In genomic region chr7:107638026-107638425, GRCm38 (mm10) we compare ENCODE assay signal across 20 mouse cellular contexts. TPM values are rescaled to one million over a fixed set of nuclear protein-coding genes. Genes with fewer than 3 reads are reported as not detected.
"Had no signal": no experiment of that assay in that cellular context is flagged by ENCODE, and none has a peak within 500 bp of the region (broad histone marks: within the 10 kb centered on the region; RNA-seq: fewer than 3 reads in every experiment).

No protein-coding gene starts in this region.

- DNase-seq: kidney, postnatal 36 days; left cerebral cortex, postnatal 4 days; lung, adult 18-20 months; right cerebral cortex, adult 18-20 months; right cerebral cortex, postnatal 25 days; thymus, postnatal 4 days had no signal

- H3K4me1 ChIP-seq: limb, embryonic 13.5 days; midbrain, embryonic 13.5 days; neural tube, embryonic 12.5 days had no signal

- H3K4me3 ChIP-seq: limb, embryonic 13.5 days; midbrain, embryonic 13.5 days; myocyte; neural tube, embryonic 12.5 days had no signal

- ATAC-seq: midbrain, embryonic 13.5 days had no signal

- H3K4me2 ChIP-seq: limb, embryonic 13.5 days; midbrain, embryonic 13.5 days; neural tube, embryonic 12.5 days had no signal

- H3K9me3 ChIP-seq: limb, embryonic 13.5 days; midbrain, embryonic 13.5 days; neural tube, embryonic 12.5 days had no signal

- H3K27me3 ChIP-seq: limb, embryonic 13.5 days; midbrain, embryonic 13.5 days; neural tube, embryonic 12.5 days had no signal

- H3K9ac ChIP-seq: limb, embryonic 13.5 days; liver, embryonic 14.5 days; midbrain, embryonic 13.5 days; neural tube, embryonic 12.5 days had no signal

- H3K27ac ChIP-seq: limb, embryonic 13.5 days; liver, embryonic 14.5 days; midbrain, embryonic 13.5 days; neural tube, embryonic 12.5 days; stomach, postnatal 0 days had no signal

- H3K36me3 ChIP-seq: limb, embryonic 13.5 days; midbrain, embryonic 13.5 days; neural tube, embryonic 12.5 days had no signal

RNA-seq across cellular contexts. Expression of gene 5330417H12Rik, which starts 13.1 kb away (rescaled TPM):
- total RNA-seq: layer of hippocampus, adult 18-20 months; layer of hippocampus, postnatal 10 days; left cerebral cortex, adult 18-20 months; left cerebral cortex, postnatal 10 days; left cerebral cortex, postnatal 4 days; liver, adult 2 months; megakaryocyte-erythroid progenitor cell, adult 5-6 weeks had no signal
- polyA plus RNA-seq: kidney, embryonic 14.5 days; liver, adult 2 months; liver, embryonic 14.5 days; lung, embryonic 16.5 days; midbrain, embryonic 13.5 days; myocyte; neural tube, embryonic 12.5 days; stomach, postnatal 0 days had no signal
